Mouse (Mus musculus): ENCODE results near the gene Gmppa. TPM values are rescaled to one million over a fixed set of nuclear protein-coding genes. Genes with fewer than 3 reads are reported as not detected.

Gene Gmppa
- polyA plus RNA-seq, 2 experiments = 74.9 to 144 TPM

DNA sequence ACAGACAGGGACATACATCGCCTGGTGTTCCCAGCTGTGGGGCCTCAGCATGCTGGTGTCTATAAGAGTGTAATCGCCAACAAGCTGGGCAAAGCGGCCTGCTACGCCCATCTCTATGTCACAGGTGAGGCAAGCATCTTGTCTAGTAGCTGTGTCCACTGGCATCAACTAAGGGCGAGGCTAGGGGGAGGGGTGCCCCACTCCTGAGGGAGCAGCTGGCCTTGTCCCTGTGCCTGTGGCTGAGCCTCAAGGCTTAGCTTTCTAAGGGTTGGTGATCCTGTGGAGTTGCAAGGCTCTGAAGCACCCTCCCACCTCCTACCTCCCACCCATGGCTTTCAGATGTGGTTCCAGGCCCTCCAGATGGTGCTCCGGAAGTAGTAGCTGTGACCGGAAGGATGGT lies 25.8 kb upstream of the Gmppa start:
- no peaks in the 10 kb centered on the region for H3K27me3 ChIP-seq (ENCODE audit: control insufficient read depth, insufficient read depth, low read length)
- ATAC-seq (ENCODE audit: low FRiP score, low read depth) (no peak), DNase-seq (ENCODE audit: low spot score) (no peak)
- no peak overlapping the region for H3K4me3 ChIP-seq (replicated peaks; ENCODE audit: low read length)
- WGBS = 89% methylated on average over 7 of the region's 7 CpGs
- no peaks in the 10 kb centered on the region for H3K9me3 ChIP-seq (ENCODE audit: control insufficient read depth, low read length)
- TF ChIP-seq POLR2A (IDR thresholded peaks at IDR 0.05; ENCODE audit: borderline replicate concordance, extremely low read depth, insufficient read depth, insufficient read length) = no peak
- H3K4me1 ChIP-seq (ENCODE audit: control insufficient read depth, insufficient read depth, low read length) = no peaks in the 10 kb centered on the region
- H3K4me2 ChIP-seq (replicated peaks; ENCODE audit: low read depth, low read length, severe bottlenecking) = no peak overlapping the region
- no peak overlapping the region for H3K27ac ChIP-seq (replicated peaks; ENCODE audit: low read depth, low read length)
- H3K9ac ChIP-seq (ENCODE audit: low read depth, low read length, severe bottlenecking) = no peak overlapping the region
- H3K36me3 ChIP-seq (ENCODE audit: control insufficient read depth, insufficient read depth, low read length) = peaks cover 37% of the 10 kb centered on the region

DNA sequence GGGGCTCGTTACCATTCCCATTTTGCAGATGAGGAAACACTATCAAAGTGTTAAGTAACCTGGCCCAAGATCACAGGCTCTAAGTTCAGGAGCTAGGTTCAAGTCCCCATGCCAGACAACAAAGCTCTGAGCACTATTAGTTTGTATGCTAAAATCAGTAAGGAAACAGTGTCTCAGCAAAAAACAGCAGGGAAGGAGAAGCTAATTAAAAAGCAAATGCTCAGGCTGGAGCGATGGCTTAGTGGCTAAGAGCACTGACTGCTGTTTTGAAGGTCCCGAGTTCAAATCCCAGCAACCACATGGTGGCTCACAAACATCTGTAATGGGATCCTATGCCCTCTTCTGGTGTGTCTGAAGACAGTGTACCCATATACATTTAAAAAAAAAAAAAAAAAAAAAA lies 23.5 kb upstream of the Gmppa start:
- no peaks in the 10 kb centered on the region for H3K9me3 ChIP-seq (ENCODE audit: control insufficient read depth, low read length)
- H3K27ac ChIP-seq (replicated peaks; ENCODE audit: low read depth, low read length) = no peak overlapping the region
- no peaks in the 10 kb centered on the region for H3K4me1 ChIP-seq (ENCODE audit: control insufficient read depth, insufficient read depth, low read length)
- no peak overlapping the region for H3K4me3 ChIP-seq (replicated peaks; ENCODE audit: low read length)
- H3K36me3 ChIP-seq (ENCODE audit: control insufficient read depth, insufficient read depth, low read length) = peaks cover 36% of the 10 kb centered on the region
- no peak overlapping the region for H3K4me2 ChIP-seq (replicated peaks; ENCODE audit: low read depth, low read length, severe bottlenecking)
- ATAC-seq (ENCODE audit: low FRiP score, low read depth) (no peak), DNase-seq (ENCODE audit: low spot score) (no peak)
- no peaks in the 10 kb centered on the region for H3K27me3 ChIP-seq (ENCODE audit: control insufficient read depth, insufficient read depth, low read length)
- 90% methylated on average over 3 of the region's 3 CpGs for WGBS
- H3K9ac ChIP-seq (ENCODE audit: low read depth, low read length, severe bottlenecking) = no peak overlapping the region
- no peak for TF ChIP-seq POLR2A (IDR thresholded peaks at IDR 0.05; ENCODE audit: borderline replicate concordance, extremely low read depth, insufficient read depth, insufficient read length)

DNA sequence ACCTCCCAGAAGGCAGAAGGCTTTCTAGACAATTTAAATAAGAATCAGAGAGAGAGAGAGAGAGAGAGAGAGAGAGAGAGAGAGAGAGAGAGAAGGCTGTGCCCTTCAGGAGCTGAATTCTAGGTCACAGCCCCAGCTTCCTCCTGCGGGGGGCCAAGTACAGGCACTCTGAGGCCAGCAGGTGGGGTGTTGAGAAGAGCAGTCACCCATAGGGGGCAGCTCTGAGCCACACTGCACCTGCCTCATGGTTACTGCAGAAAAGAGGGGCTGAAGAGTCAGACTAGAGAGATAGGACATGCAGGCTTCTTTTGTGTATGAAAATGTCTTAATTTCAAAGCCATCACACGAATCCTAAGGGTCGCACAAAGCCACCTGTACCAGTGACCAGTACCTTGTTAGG lies 22.0 kb upstream of the Gmppa start:
- ATAC-seq (ENCODE audit: low FRiP score, low read depth) = no peak
- Histone ChIP-seq H3K4me2 (replicated peaks; ENCODE audit: low read depth, low read length, severe bottlenecking) (no peak overlapping the region), H3K9ac (ENCODE audit: low read depth, low read length, severe bottlenecking) (no peak overlapping the region), H3K4me3 (replicated peaks; ENCODE audit: low read length) (no peak overlapping the region), H3K36me3 (ENCODE audit: control insufficient read depth, insufficient read depth, low read length) (peaks cover 34% of the 10 kb centered on the region), H3K27me3 (ENCODE audit: control insufficient read depth, insufficient read depth, low read length) (no peaks in the 10 kb centered on the region), H3K27ac (replicated peaks; ENCODE audit: low read depth, low read length) (no peak overlapping the region), H3K9me3 (ENCODE audit: control insufficient read depth, low read length) (no peaks in the 10 kb centered on the region), H3K4me1 (ENCODE audit: control insufficient read depth, insufficient read depth, low read length) (no peaks in the 10 kb centered on the region)
- 71% methylated on average over 3 of the region's 3 CpGs for WGBS
- TF ChIP-seq POLR2A (IDR thresholded peaks at IDR 0.05; ENCODE audit: borderline replicate concordance, extremely low read depth, insufficient read depth, insufficient read length) = no peak
- no peak for DNase-seq (ENCODE audit: low spot score)

DNA sequence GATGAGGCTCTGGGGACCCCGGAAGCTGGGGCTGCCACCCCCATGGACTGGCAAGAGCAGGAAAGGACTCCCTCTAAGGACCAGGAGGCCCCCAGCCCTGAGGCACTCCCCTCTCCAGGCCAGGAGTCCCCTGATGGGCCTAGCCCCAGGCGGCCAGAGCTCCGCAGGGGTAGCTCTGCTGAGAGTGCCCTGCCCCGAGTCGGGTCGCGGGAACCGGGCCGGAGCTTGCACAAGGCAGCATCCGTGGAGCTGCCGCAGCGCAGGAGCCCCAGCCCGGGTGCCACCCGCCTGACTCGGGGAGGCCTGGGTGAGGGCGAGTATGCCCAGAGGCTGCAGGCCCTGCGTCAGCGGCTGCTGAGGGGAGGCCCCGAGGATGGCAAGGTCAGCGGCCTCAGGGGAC lies 13.9 kb upstream of the Gmppa start:
- Histone ChIP-seq H3K9me3 (ENCODE audit: control insufficient read depth, low read length) (no peaks in the 10 kb centered on the region), H3K27me3 (ENCODE audit: control insufficient read depth, insufficient read depth, low read length) (peaks cover 50% of the 10 kb centered on the region), H3K27ac (replicated peaks; ENCODE audit: low read depth, low read length) (no peak overlapping the region), H3K9ac (ENCODE audit: low read depth, low read length, severe bottlenecking) (0 out of 2 replicates have a peak overlapping the region, but pooled peaks have one; percentile 42), H3K4me3 (replicated peaks; ENCODE audit: low read length) (peak overlapping the region; percentile 36; the same call in 1 of the 2 replicates), H3K4me1 (ENCODE audit: control insufficient read depth, insufficient read depth, low read length) (peaks cover 18% of the 10 kb centered on the region; the same call in 1 of the 2 replicates), H3K36me3 (ENCODE audit: control insufficient read depth, insufficient read depth, low read length) (peaks cover 18% of the 10 kb centered on the region), H3K4me2 (replicated peaks; ENCODE audit: low read depth, low read length, severe bottlenecking) (0 out of 2 replicates have a peak overlapping the region, but pooled peaks have one; percentile 53)
- 13% methylated on average over 19 of the region's 20 CpGs for WGBS
- no peak for TF ChIP-seq POLR2A (IDR thresholded peaks at IDR 0.05; ENCODE audit: borderline replicate concordance, extremely low read depth, insufficient read depth, insufficient read length)
- DNase-seq (ENCODE audit: low spot score) (no peak), ATAC-seq (ENCODE audit: low FRiP score, low read depth) (no peak)

DNA sequence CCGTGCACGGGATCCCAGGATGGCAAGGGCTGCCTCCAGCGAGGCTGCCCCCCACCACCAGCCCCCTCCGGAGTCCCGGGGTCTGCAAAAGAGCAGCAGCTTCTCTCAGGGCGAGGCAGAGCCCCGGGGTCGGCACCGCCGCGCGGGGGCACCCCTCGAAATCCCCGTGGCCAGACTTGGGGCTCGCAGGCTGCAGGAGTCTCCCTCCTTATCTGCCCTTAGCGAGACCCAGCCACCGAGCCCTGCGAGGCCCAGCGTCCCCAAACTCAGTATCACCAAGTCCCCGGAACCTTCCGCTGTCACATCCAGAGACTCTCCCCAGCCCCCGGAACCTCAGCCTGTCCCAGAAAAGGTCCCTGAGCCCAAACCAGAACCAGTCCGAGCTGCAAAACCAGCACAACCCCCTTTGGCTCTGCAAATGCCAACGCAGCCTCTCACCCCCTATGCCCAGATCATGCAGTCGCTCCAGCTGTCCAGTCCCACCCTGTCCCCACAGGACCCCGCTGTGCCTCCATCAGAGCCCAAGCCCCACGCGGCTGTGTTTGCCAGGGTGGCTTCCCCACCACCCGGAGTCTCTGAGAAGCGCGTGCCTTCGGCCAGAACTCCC lies 13.4 kb upstream of the Gmppa start:
- DNase-seq (ENCODE audit: low spot score) = no peak

More for the DNA sequence above, 13.4 kb upstream of the Gmppa start:
- peaks cover 18% of the 10 kb centered on the region; the same call in 1 of the 2 replicates for H3K4me1 ChIP-seq (ENCODE audit: control insufficient read depth, insufficient read depth, low read length)
- peak overlapping the region; percentile 53 for H3K4me2 ChIP-seq (replicated peaks; ENCODE audit: low read depth, low read length, severe bottlenecking)
- H3K27ac ChIP-seq (replicated peaks; ENCODE audit: low read depth, low read length) = no peak overlapping the region
- no peaks in the 10 kb centered on the region for H3K9me3 ChIP-seq (ENCODE audit: control insufficient read depth, low read length)
- peak overlapping the region; percentile 36 for H3K4me3 ChIP-seq (replicated peaks; ENCODE audit: low read length)
- H3K27me3 ChIP-seq (ENCODE audit: control insufficient read depth, insufficient read depth, low read length) = peaks cover 50% of the 10 kb centered on the region
- no peak for TF ChIP-seq POLR2A (IDR thresholded peaks at IDR 0.05; ENCODE audit: borderline replicate concordance, extremely low read depth, insufficient read depth, insufficient read length)
- 8% methylated on average over 30 of the region's 32 CpGs for WGBS
- ATAC-seq (ENCODE audit: low FRiP score, low read depth) = no peak
- H3K9ac ChIP-seq (ENCODE audit: low read depth, low read length, severe bottlenecking) = peak overlapping the region; percentile 42
- H3K36me3 ChIP-seq (ENCODE audit: control insufficient read depth, insufficient read depth, low read length) = peaks cover 19% of the 10 kb centered on the region

Data from limb, embryonic 14.5 days (tissue).